Mouse (Mus musculus): ENCODE results near the gene Endov.

- no peak for TF ChIP-seq CTCF (IDR thresholded peaks at IDR 0.05; ENCODE audit: low read depth, low read length)
- TF ChIP-seq POLR2A (IDR thresholded peaks at IDR 0.05; ENCODE audit: borderline replicate concordance, low read depth, low read length), result no peak
Measured at GRCm38 (mm10) chr11:119524545-119524949, 33.4 kb downstream of the Endov start.
